In the genomic region with DNA sequence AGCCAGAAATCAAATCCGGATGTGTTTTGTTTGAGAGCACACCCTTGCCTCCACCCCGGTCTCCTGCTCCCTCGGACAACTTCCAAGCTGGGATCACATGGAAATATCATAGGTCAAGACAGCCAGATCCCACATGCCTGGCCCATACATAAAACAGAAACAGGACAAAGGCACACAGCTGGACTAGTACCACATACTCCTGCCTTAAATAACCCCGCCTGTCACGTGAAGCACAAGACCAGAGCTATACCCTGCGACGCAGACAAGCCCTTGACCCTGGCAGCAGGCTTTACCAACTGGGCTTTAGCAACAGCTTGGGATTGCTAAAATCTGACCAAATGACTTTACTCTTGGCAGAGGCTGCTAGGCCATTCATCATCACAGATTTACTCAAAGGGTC, we compare ENCODE assay signal across 12 mouse cellular contexts.
DNase-seq lines count a peak whose midpoint lies in the region; ATAC-seq lines count a peak whose summit lies in the region.
"Had no signal": no experiment of that assay in that cellular context is flagged by ENCODE, and none has a peak within 500 bp of the region (broad histone marks: within the 10 kb centered on the region; RNA-seq: fewer than 3 reads in every experiment).

No protein-coding gene starts in this region.

- H3K9ac ChIP-seq in heart, embryonic 11.5 days (ENCODE audit: low read depth, low read length) = no peak overlapping the region
- no peak overlapping the region for H3K9ac ChIP-seq in heart, embryonic 16.5 days (ENCODE audit: low read length)
- H3K9ac ChIP-seq: liver, embryonic 13.5 days had no signal

- 0 out of 2 replicates have a peak, but pooled peaks cover 3% of the 10 kb centered on the region for H3K9me3 ChIP-seq in heart, embryonic 11.5 days (replicated peaks; ENCODE audit: control insufficient read depth, low read length)
- H3K9me3 ChIP-seq in heart, embryonic 16.5 days (replicated peaks; ENCODE audit: control insufficient read depth, low read length) = peaks cover 3% of the 10 kb centered on the region; the same call in 1 of the 2 replicates
- H3K9me3 ChIP-seq: G1E; liver, embryonic 13.5 days had no signal

- no peaks in the 10 kb centered on the region for H3K27me3 ChIP-seq in heart, embryonic 11.5 days (ENCODE audit: control insufficient read depth, insufficient read depth, low read length)
- no peaks in the 10 kb centered on the region for H3K27me3 ChIP-seq in heart, embryonic 16.5 days (ENCODE audit: control insufficient read depth, insufficient read depth, low read length)
- H3K27me3 ChIP-seq: liver, embryonic 13.5 days had no signal

- H3K4me1 ChIP-seq in heart, embryonic 11.5 days (ENCODE audit: control insufficient read depth, insufficient read depth, low read length) = peaks cover 31% of the 10 kb centered on the region
- H3K4me1 ChIP-seq in heart, embryonic 16.5 days (ENCODE audit: control insufficient read depth, insufficient read depth, low read length) = peaks cover 29% of the 10 kb centered on the region

- no peak overlapping the region for H3K4me2 ChIP-seq in heart, embryonic 11.5 days
- no peak overlapping the region for H3K4me2 ChIP-seq in heart, embryonic 16.5 days (ENCODE audit: low read depth, low read length)
- H3K4me2 ChIP-seq: liver, embryonic 13.5 days had no signal

- no peaks in the 10 kb centered on the region for H3K36me3 ChIP-seq in heart, embryonic 11.5 days (ENCODE audit: control insufficient read depth, insufficient read depth, low read length)
- H3K36me3 ChIP-seq in heart, embryonic 16.5 days (ENCODE audit: control insufficient read depth, insufficient read depth) = no peaks in the 10 kb centered on the region
- H3K36me3 ChIP-seq: G1E; liver, embryonic 13.5 days had no signal

- H3K4me3 ChIP-seq in heart, embryonic 11.5 days (ENCODE audit: low read depth, low read length) = no peak overlapping the region
- no peak overlapping the region for H3K4me3 ChIP-seq in heart, embryonic 16.5 days (ENCODE audit: low read length)
- H3K4me3 ChIP-seq: liver, embryonic 13.5 days had no signal

- H3K27ac ChIP-seq in heart, embryonic 11.5 days (ENCODE audit: low read depth, low read length) = no peak overlapping the region
- 0 out of 2 replicates have a peak overlapping the region, but pooled peaks have one; percentile 12 for H3K27ac ChIP-seq in heart, embryonic 16.5 days (ENCODE audit: low read length)
- H3K27ac ChIP-seq: liver, embryonic 13.5 days had no signal

- ATAC-seq in heart, embryonic 11.5 days (replicated peaks; ENCODE audit: insufficient number of reproducible peaks, low FRiP score, low TSS enrichment) = no peak
- no peak; the same call in 1 of the 2 replicates for ATAC-seq in heart, embryonic 16.5 days (replicated peaks; ENCODE audit: extremely low read depth, insufficient read depth, low FRiP score)

- 49% methylated on average over 7 of the region's 7 CpGs for WGBS in heart, embryonic 11.5 days (ENCODE audit: insufficient replicate concordance)
- WGBS in heart, embryonic 16.5 days = 47% methylated on average over 7 of the region's 7 CpGs

- peak; percentile 97 for DNase-seq in heart, adult 11 months
- peak; percentile 57 for DNase-seq in adrenal gland, postnatal 14 days
- peak; percentile 63 for DNase-seq in kidney, postnatal 14 days
- DNase-seq in thymus, postnatal 4 days = no peak
- DNase-seq in natural killer cell, adult 2 months (ENCODE audit: low spot score in 2 of 2) = no peak
- no peak for DNase-seq in right cerebral cortex, postnatal 36 days (ENCODE audit: low spot score in 2 of 2)
- DNase-seq: cerebellum, adult 18-20 months; liver, embryonic 13.5 days; right cerebral cortex, adult 18-20 months had no signal

Comparison
In these comparisons a context has a peak if more than half of its experiments do, and no peak if none do; other contexts are left out.
1. DNase-seq: peak in heart, adult 11 months (single experiment), adrenal gland, postnatal 14 days (single experiment) and kidney, postnatal 14 days (single experiment); none in thymus, postnatal 4 days (single experiment), natural killer cell, adult 2 months (0 of 2) and right cerebral cortex, postnatal 36 days (0 of 2).